In the genomic region with DNA sequence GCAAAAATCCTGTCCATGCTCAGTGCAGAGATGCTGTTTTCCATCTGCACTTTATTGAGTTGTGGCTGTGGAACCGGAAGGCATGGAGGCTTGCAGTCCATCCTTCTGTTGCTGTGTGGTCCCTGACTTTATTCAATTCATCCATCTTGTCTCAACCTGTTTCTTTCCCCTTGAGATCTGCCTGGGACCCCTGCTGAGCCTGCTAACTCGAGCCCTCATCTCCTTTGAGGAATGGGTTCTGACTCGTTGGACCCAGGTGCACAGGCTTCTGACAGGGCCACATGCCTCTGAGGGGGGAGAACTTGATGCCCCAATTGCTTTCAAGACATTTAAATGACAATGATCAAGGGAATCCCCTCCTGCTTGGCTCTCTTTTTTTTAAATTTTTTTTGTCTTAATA, we compare ENCODE assay signal across 25 mouse cellular contexts.
"Had no signal": no experiment of that assay in that cellular context is flagged by ENCODE, and none has a peak within 500 bp of the region (broad histone marks: within the 10 kb centered on the region; RNA-seq: fewer than 3 reads in every experiment).

No protein-coding gene starts in this region.

- ATAC-seq: hindbrain, postnatal 0 days; liver, embryonic 12.5 days had no signal

- H3K27me3 ChIP-seq: heart, embryonic 13.5 days; heart, embryonic 15.5 days; hindbrain, embryonic 13.5 days; hindbrain, embryonic 15.5 days; kidney, embryonic 15.5 days; limb, embryonic 13.5 days; limb, embryonic 15.5 days; liver, embryonic 12.5 days had no signal

- H3K36me3 ChIP-seq: heart, embryonic 13.5 days; heart, embryonic 15.5 days; hindbrain, embryonic 13.5 days; hindbrain, embryonic 15.5 days; kidney, embryonic 15.5 days; limb, embryonic 13.5 days; limb, embryonic 15.5 days; liver, embryonic 12.5 days had no signal

- H3K4me2 ChIP-seq: heart, embryonic 11.5 days; heart, embryonic 13.5 days; heart, embryonic 15.5 days; hindbrain, embryonic 13.5 days; hindbrain, embryonic 15.5 days; kidney, embryonic 15.5 days; limb, embryonic 13.5 days; limb, embryonic 15.5 days; liver, embryonic 12.5 days had no signal

- H3K9me3 ChIP-seq: heart, embryonic 13.5 days; heart, embryonic 15.5 days; hindbrain, embryonic 13.5 days; hindbrain, embryonic 15.5 days; kidney, embryonic 15.5 days; limb, embryonic 13.5 days; limb, embryonic 15.5 days; liver, embryonic 12.5 days had no signal

- H3K4me1 ChIP-seq: liver, embryonic 12.5 days had no signal

- DNase-seq: gastrocnemius, postnatal 14 days; gastrocnemius, postnatal 36 days; heart, adult 11 months; heart, adult 2 months; heart, postnatal 14 days; heart, postnatal 36 days; kidney, adult 11 months; kidney, adult 2 months; kidney, adult 9 months; kidney, postnatal 14 days; kidney, postnatal 36 days; left cerebral cortex, postnatal 4 days had no signal

- H3K27ac ChIP-seq: heart, adult 2 months; heart, embryonic 13.5 days; heart, embryonic 15.5 days; hindbrain, embryonic 13.5 days; hindbrain, embryonic 15.5 days; hindbrain, postnatal 0 days; kidney, embryonic 15.5 days; kidney, postnatal 0 days; left cerebral cortex, adult 2 months; limb, embryonic 13.5 days; limb, embryonic 15.5 days; liver, embryonic 12.5 days; liver, embryonic 14.5 days had no signal

- H3K9ac ChIP-seq: heart, embryonic 13.5 days; heart, embryonic 15.5 days; hindbrain, embryonic 13.5 days; hindbrain, embryonic 15.5 days; kidney, embryonic 15.5 days; limb, embryonic 13.5 days; limb, embryonic 15.5 days; liver, embryonic 12.5 days; liver, embryonic 14.5 days had no signal

- H3K4me3 ChIP-seq: heart, adult 2 months; heart, embryonic 13.5 days; heart, embryonic 15.5 days; hindbrain, embryonic 13.5 days; hindbrain, embryonic 15.5 days; kidney, embryonic 15.5 days; left cerebral cortex, adult 2 months; limb, embryonic 13.5 days; limb, embryonic 15.5 days; liver, embryonic 12.5 days had no signal
